Mouse (Mus musculus) ES-CJ7 (cell line): ENCODE measurements at regions not wholly inside any gene's neighbourhood (a gene's known extent, or its start where the extent isn't known, plus 50 kb on each side); places are given as distances from the start of the nearest gene placed in this dataset.

Source experiments
- DNase-seq: peaks from one replicate; pipeline ENCODE4 v3.0.0; 2011; ENCODE audit warnings: low read depth, low spot score

DNA sequence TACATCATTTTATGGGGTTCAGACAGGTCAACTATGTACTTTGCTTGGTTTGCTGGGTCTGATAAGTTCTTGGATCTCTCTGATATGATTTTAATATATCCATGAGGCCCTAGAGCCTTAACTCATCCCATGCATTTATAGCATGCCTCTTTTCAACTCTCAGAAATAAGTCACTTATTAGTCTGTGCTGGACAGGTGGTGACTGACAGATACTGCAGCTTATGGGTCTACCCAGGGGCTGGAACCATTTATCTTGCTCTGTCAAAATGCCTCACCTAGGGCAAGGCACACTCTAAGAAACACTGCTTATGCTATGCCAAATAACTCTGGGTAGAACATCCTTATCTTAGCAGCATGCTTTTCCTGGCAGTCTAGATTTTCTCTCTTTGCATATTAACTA, 225.6 kb downstream of the Mbnl1 start:
- no peak for DNase-seq

DNA sequence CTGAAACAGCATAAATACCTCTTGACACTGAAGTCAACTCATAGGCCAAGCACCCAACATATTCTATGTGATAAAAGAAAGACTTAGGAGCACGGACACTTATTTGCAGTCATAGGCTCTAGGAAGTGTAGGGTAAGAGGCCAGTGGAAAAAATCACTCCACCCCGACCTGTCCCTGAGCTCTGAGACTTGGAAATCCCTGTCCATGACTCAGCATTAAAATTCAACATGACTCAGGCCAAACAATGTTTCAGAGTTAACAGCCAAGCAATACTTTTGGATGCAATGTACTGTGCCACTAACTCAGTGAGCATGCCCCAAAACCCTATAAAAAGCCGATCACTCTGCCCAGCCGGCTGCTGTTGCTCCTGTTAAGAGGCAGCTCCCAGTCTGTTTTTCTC, 234.5 kb downstream of the Mbnl1 start:
- no peak for DNase-seq

DNA sequence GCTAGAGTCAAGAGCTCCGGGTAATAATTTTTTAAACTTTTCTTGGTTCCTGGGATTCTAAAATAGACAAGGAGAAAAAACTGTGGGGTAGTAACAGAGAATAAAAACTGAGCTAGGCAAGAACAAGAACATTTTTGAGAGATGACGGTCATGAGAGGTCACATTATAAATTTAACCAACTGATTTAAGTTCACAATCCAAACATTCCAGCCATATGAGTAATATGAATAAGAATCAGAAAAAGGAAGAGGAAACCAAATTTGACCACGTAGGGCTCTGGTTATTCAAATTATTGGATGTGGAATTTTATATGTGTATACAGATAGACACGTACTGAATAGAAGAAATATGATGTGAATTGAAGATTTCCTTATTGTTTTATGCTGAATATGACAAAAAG, 240.3 kb downstream of the Mbnl1 start:
- no peak for DNase-seq

DNA sequence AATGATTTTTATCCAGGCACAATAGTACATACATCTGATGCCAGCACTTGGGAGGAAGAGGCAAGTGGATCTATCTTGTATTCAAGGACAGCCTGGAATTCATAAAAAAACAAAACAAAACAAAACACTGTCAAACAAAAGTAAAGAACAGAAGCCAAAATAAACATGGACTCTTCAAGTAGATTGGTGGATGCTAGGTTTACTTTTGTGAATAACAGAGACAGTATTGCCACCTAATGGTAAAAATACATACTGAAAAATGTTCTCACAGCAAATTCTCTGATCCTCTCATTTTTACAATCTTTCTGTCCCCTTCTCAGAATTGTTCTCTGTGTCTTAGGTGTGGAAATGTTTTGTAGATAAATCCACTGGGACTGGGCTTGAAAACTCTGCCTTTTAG, 247.7 kb downstream of the Mbnl1 start:
- no peak for DNase-seq

DNA sequence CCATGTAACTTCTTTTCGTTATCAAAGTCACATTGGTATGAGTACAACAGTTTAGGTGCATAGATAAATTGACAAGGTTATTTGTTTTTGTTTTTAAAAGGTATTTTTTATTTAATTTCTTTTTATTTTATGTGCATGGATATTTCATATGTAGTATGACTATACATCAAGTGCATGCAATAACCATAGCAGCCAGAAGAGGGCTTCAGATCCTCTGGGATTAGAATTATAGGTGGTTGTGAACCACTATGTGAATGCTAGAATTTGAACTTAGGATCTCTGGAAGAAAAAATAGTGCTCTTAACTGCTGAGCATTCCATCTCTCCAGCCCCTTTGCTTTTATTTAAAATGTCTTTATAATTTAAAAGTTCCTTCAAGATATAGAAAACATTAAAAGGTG, 258.7 kb downstream of the Mbnl1 start:
- DNase-seq: peak; percentile 4

DNA sequence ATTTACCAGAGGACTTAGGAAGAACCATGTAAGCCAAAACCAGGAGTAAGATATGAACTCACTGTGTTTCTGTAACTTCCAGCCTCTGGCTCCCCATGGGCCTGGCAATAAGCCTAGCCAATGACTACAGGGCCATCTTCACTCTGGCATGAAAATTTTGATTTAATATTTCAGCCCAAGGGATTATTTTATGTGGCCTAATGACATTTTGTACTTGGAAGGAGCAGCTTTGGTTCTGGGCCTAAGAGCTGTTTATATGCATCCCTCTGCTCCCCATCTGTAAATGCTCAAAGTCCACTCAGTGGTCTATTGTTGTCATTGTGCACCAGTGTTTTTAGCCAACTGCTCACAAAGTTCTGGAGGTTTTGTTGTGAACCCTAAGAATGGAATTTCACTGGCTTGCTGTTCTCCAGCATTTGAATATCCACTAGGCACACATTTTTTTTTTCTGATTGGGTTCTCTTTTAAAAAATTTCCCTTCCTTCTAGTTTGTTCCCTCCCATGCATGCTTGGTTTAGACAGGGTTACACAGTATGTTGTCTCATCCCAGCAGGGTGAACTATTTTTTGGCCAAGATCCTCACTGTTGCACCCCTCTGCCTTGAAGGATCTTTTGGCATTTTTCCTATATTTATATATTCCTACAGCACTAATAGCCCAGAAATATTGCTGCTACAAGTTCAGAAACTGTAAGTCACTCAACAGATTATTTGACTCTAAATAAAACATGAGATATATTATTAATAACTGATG, 261.9 kb upstream of the P2ry1 start:
- no peak for DNase-seq

DNA sequence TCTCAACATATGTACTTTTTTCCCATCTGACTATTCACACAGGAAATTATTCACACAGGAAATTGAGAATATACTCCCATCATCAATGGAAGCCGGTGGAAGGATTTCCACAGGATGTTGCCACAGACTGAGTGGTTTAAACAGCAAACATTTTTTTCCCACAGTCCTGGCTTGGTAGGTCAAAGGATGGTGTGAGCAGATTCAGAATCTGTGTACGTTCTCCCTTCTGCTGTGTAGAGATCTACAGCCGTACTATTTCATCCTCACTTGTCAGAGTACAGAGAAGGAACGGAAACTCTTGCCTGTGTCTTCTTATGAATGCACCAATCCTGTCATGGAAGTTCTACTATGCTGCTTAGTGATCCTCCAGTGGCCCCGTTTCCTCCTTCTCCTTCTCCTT, 261.2 kb upstream of the P2ry1 start:
- no peak for DNase-seq

DNA sequence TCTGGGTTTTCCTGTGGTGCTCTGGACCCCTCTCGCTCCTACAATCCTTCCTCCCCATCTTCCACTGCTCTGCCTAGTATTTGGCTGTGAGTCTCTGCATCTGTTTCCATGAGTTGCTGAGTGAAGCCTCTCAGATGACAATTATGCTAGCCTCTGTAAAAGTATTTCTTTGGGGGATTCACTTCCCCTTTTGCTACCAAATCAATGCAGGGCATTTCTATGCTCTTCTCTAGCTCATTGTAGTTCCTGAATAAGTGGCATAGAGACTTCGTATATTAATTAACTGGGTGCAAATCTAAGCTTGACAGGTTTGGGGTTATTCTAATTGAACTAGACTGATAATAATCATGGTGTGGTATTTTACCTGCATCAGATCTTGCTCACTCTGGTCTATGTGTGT, 260.4 kb upstream of the P2ry1 start:
- no peak for DNase-seq

DNA sequence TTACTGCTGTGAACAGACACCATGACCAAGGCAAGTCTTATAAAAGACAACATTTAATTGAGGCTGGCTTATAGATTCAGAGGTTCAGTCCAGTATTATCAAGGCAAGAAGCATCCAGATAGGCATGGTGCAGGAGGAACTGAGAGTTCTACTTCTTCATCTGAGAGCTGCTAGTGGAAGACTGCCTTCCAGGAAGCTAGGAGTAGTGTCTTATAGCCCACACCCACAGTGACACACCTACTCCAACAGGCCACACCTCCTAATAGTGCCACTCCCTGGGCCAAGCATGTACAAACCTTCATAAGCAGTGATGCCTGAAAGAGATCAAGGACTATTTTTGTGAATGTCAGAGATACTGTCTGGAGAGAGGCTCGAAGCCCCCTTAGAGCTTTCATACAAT, 257.5 kb upstream of the P2ry1 start:
- no peak for DNase-seq

DNA sequence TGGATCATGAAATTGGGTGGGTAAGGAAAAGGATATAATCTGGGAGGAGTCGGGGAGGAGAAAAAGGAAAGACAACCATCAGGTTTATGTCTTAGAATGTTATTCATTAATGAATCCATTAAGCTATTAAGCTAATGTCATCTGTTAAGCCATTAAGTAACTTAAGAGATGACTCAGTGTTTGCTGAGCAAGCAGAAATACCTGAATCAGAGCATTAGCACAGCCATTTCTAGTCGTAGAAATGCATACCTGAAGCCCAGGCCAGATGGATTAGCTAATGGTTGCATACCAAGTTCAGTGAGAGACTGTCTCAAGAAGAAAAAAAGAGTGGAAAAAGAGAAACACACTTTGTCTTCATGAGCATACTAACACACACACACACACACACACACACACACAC, 244.0 kb upstream of the P2ry1 start:
- no peak for DNase-seq

DNA sequence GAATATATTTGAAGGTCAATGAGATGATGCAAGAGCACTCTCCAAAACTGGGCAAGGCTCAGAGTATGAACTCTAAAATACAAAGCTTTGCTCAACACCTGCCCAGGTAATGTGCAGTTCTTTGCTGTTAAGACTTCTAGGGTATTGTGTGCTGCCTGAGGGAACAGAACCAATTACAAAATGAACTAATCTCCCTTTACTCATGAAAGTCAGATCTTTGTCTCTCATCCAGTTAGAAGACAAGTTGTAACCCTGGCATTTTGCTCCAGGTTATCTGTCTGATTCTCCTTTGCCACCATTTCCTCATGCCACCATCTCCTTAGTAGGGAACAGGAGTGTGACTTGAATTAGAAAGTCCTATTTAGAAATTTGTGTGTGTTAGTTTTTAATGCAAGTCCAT, 243.5 kb upstream of the P2ry1 start:
- no peak for DNase-seq

DNA sequence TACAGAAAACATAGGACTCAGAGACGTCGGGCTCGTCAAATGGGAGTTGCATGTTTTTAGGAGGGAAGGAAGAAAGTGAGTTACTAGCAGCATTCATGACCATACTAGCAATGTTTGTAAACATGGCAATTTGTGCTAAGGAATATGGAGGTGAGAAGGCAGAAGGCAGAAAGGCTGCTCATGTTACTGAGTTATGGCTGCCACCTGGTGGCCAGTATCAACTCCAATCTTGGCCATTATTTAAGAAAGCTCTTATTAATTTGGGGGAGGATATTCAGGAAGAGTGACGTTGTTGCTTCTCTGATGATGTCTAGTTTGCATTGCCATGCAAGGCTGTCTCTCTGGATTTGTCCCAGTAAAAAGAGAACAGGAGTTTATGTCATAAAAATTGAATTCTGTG, 239.7 kb upstream of the P2ry1 start:
- peak; percentile 36 for DNase-seq

DNA sequence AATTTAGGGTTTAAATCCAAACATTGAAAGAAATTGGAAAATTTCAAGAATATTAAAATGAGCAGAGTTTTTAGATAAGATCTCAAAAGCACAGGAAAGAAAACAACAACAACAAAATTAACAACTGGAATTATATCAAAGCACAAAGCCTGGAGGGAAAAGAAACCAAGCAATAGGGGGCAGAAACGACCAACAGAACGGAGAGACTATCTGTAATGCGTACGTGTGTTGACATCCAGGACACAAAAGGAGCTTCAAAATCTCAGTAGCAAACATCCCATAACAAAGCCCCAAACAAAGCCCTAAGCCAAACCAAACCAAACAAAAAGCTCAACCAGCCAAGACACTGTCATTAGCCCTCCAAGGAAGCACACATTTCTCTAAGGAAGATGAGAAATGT, 237.5 kb upstream of the P2ry1 start:
- DNase-seq: no peak

DNA sequence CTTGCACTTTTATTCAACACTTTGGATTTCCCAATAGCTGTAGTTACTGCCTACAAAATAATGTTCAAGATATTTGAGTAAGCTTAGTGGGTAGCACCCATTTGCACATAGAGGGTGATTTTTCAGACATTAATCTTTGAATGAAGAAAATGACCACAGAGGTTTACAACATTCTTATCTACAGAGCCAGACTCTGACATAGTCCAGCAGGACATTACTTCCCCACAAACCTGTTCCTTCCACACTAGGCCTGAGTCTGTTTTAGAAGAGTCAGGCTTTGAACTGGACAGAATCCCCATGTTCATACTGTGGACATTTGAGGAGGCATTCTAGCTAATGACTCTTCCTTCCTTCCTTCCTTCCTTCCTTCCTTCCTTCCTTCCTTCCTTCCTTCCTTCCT, 233.6 kb upstream of the P2ry1 start:
- DNase-seq: no peak

DNA sequence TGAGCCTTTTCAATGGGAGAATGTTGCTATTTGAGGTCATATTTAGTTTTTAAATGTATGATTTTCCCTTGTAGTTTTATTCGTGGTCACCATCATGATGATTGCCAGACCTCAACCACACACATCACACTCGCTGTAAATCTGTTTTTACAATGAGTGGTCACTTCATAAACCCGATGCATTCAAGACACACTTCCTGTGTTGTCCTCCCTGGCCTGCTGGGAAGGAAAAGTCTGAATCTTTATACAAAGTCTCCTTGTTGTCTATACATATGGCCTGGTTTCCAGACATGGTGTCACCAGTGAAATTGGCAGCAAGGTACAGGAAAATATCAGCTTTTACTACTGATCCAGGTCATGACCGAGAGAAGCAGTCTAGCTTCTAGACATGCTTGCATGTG, 230.7 kb upstream of the P2ry1 start:
- DNase-seq: no peak

DNA sequence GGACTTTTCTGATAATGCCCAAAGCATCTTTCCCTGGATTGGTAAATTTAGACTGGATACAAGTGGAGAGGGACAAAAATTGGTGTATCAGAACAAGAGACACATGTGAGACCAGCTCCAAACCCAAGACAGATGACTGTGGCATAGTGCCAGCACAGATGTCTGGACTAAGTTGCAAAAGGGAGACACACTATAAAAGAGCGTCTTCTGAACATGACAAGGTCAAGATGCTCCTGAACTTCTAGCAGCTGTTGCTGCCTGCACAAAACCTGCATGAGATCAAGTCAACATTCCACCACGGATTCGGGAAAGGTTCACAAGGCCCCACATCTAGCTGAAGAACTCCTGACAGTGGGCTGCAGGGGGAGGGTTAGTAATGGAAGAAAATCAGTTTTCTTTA, 229.2 kb upstream of the P2ry1 start:
- no peak for DNase-seq

DNA sequence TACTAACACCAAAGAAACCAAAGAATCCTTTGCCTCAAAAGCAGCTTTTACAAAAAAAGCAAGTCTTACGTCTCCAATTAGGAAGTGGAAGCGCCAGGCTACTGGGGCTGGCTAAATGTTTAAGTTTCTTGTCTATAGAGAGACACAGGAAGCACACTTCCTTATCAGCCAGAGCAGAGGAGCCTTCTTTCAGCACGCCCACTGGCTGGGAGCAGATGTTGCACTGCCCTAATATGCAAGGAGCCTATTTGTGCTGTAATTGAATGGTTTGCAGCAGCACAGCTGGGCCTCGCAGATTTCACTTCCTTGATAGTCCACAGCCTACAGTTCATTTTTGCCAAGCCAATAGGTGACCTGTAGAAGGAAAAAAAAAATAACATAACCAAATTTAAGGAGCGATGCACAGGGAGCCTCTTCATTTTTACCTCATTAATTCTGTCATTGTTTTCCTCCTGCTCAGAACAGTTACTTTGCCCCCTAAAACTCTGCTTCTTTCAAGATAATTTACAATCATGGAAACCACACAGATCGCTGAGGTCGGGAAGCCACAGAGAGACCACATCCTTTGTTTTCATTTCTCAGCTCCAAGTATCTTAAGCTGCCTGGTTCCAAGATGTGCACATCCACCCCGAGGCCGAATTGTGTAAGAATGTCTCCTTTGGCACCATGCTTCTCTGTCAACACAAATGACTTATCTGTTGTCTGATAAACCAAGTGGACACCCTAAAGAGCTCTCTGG, 217.3 kb upstream of the P2ry1 start:
- DNase-seq: no peak

DNA sequence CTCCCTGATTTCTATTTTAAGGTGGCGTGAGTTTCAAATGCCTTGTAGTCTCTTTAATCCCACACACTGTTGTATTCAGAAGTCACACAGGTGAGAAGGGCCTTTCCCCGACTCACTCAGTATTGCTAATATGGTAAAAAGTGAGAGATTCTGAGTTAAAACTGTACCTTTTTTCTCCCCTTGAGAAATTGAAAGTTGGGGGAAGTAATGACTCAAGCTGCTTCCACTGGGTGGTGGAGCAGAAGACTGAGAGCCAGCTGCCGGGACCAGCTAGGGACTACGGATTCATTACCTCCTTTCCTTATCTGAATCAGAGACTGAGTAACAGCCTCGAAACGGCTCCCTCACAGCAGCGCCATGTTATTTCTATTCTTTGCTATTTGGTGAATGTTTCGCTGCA, 214.6 kb upstream of the P2ry1 start:
- DNase-seq: no peak

DNA sequence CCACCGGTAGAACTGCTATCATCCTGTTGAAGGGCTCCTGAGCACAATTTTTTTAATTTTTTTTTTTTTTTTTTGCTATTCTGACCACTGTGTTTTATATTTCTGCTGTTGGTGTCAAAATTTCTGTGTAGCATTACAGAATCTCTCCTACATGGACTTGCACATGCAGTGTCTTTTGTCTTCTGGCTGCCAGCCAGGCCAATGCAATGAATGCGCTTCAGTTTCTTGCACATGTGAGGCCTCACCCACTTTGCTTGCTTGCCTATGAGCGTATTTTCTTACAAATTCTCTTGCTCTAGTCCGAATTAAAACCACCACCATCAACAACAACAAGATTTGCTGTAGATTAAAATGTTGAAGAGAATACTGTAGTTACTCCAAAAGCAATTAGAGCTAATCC, 213.2 kb upstream of the P2ry1 start:
- DNase-seq: no peak

DNA sequence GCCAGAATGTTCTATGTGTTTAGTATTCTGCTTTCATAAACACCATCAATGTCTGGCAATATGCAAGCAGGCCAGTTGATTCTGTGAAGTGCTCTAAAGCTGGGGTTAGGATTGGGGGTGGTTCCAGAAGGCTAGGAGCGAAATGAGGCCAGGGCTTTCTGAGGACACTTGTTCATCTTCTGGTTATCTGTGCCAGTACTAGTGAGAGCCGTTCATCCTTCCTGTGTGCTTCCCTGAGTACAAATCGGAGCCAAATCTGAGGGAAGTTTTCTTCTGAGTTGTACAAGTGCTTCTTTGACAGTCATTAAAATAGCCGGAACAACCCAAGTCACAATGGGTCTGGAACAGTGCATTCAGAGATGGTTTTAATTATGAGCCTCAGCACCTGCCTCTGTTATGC, 210.4 kb upstream of the P2ry1 start:
- DNase-seq: no peak

DNA sequence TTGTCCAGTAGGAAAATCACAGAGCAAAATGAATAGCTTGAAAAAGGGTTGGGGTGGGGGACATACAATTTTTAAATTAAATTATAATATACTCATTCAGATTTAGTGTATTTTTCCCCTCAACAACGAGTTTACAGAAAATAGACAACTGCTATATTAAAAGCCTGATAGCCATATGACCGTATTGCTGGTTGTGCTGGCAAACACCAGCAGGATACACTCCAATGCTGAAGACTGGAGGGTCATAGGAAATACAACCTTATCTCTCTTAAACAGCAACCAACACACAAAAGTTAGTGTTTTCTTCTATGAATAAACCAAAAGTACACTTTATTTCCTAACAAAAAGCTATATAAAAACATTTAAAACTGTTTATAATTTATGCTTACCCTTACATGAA, 206.4 kb upstream of the P2ry1 start:
- no peak for DNase-seq

DNA sequence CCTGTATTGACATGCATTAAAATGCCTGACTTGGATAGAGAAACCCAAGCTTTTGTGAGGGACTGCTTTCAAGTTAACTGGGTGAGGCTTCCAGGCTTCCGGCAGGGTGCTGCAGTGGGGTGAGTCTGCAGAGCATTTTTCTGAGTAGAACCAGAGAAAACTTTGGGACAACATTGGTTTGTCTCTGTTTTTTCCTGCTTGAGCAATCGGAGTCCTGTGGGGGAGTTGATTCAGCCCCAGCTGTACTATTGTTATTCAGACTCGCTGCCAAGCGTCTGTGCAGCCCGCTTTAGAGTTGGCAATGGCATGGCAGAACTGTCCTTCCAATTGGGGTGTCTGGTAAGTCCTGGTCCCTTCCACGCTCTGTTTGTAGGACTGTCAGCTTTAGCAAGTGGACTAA, 204.8 kb upstream of the P2ry1 start:
- peak; percentile 23 for DNase-seq

DNA sequence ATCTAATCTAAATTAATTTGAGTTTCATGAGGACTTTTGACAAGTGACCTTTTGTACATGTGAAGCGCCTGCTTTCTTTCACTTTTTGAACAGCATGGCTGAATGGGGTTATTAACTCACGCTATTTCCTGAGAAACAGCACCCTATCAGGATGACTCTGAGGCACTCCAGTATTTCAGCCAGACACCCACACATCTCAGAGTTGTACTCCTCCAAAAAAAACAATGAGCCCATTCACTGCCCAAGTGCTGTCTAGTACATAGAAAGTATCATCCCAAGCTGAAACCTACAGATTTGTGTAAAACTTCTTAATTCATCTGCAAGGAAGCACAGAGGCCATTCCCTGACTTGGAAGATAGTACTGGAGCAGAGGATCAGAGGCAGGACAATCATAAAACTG, 204.1 kb upstream of the P2ry1 start:
- DNase-seq: no peak

DNA sequence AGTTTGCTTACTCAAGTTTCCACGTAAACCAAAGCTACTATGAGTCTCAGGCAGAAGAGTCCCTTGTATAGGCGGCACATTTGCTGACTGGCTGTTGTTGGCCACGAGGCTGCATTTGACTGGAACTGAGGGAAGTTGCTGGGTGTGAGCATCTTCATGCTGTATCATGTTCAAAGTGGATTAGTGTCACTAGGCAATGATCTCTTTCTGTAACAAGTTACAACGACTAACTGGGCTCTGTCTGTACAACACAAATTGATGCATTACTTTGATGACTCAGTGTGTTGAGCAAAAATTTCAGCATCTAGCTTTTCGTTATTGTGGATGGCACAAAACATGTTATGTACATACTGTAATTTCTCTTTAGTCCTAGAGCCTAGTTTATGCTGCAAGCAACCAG, 203.7 kb upstream of the P2ry1 start:
- no peak for DNase-seq
